Mouse (Mus musculus): ENCODE results near the gene Il18r1.

GRCm38 (mm10) chr1:40473640-40474039, 8.3 kb downstream of the Il18r1 start:
- TF ChIP-seq CTCF (IDR thresholded peaks at IDR 0.05; ENCODE audit: low read depth, low read length) (no peak), EP300 (IDR thresholded peaks at IDR 0.05; ENCODE audit: insufficient read depth, low read depth, low read length) (no peak), POLR2A (IDR thresholded peaks at IDR 0.05; ENCODE audit: insufficient read depth, low read length) (no peak)

Measured in ES-Bruce4 (cell line).